Mouse (Mus musculus) adipose tissue, adult 10 weeks (tissue): Measurements from ENCODE around the gene Rbm47. TPM values are rescaled to one million over a fixed set of nuclear protein-coding genes. Genes with fewer than 3 reads are reported as not detected.

ENCODE experiments used
- polyA plus RNA-seq: library from polyadenylated mRNA; stranded (reverse); fragments of 350-450 nt; fragmentation: Illumina TruSeq; extraction: RNeasy Lipid Tissue Mini Kit (QIAGEN cat#74804); gene quantifications from one replicate; pipeline ENCODE4 v1.2.3, GENCODE M21; 2014; ENCODE audit warnings: low read depth, low replicate concordance

Gene Rbm47
- polyA plus RNA-seq = 29.5 TPM

GRCm38 (mm10) chr5:66173018-66173417 is at the start of gene Rbm47:
Gene Rbm47 (minus strand): TSS chr5:66173118.

GRCm38 (mm10) chr5:66004134-66004925 is 168.6 kb downstream of the Rbm47 start, which contains the start of gene 9130230L23Rik:
Gene 9130230L23Rik (minus strand): TSS chr5:66004285.

Other genes with a start within 250 kb of the Rbm47 start
- not detected for gene Chrna9, start 238.2 kb downstream of the Rbm47 start, polyA plus RNA-seq
- gene 9130230L23Rik, start 168.8 kb downstream of the Rbm47 start, polyA plus RNA-seq = 126 TPM
- gene Nsun7, start 86.8 kb upstream of the Rbm47 start, polyA plus RNA-seq = 2.6 TPM